Mouse (Mus musculus) intestine, embryonic 15.5 days (tissue): Measurements from ENCODE around the gene Kat2a. TPM values are rescaled to one million over a fixed set of nuclear protein-coding genes. Genes with fewer than 3 reads are reported as not detected.
A peak's percentile ranks its signal among the peaks of the same experiment; 100 is the strongest.

Source experiments
- ATAC-seq: fragments of 200-750 bp; cut with Nextera tagmentation; 2 replicates; pipeline ENCODE4 v1.8.0; 2017; ENCODE audit warnings: moderate TSS enrichment, moderate library complexity
- H3K27ac ChIP-seq: fragments of 300-500 bp; sonication (generic); 2 replicates; pipeline ENCODE4 v1.5.1; 2015; ENCODE audit warnings: mild to moderate bottlenecking, inconsistent platforms
- H3K27me3 ChIP-seq: fragments of 300-500 bp; sonication (generic); replicated peaks from 2 replicates; pipeline ENCODE4 v1.6.1; 2015; ENCODE audit warnings: inconsistent platforms
- H3K36me3 ChIP-seq: fragments of 300-500 bp; sonication (generic); 2 replicates; pipeline ENCODE4 v1.6.1; 2015; ENCODE audit warnings: inconsistent platforms
- H3K4me1 ChIP-seq: fragments of 300-500 bp; sonication (generic); replicated peaks from 2 replicates; pipeline ENCODE4 v1.6.1; 2015; ENCODE audit warnings: inconsistent platforms
- H3K4me2 ChIP-seq: fragments of 300-500 bp; sonication (generic); replicated peaks from 2 replicates; pipeline ENCODE4 v1.6.1; 2015; ENCODE audit warnings: mild to moderate bottlenecking, inconsistent platforms
- H3K4me3 ChIP-seq: fragments of 300-500 bp; sonication (generic); replicated peaks from 2 replicates; pipeline ENCODE4 v1.5.1; 2015; ENCODE audit warnings: inconsistent platforms
- H3K9ac ChIP-seq: fragments of 300-500 bp; sonication (generic); 2 replicates; pipeline ENCODE4 v1.6.1; 2015; ENCODE audit warnings: inconsistent platforms
- H3K9me3 ChIP-seq: fragments of 300-500 bp; sonication (generic); 2 replicates; pipeline ENCODE4 v1.6.1; 2016; ENCODE audit warnings: inconsistent platforms
- WGBS: fragments of 180-500 bp; shearing (Covaris S2); methylation state at CpG from one replicate; pipeline ENCODE4 v1.1.7; 2015; 5-methylcytosine and 5-hydroxymethylcytosine counted together
- polyA plus RNA-seq: library from polyadenylated mRNA; unstranded; fragments of >200 nt; fragmentation: Nextera tagmentation; extraction: Ambion mirVana; gene quantifications from 2 replicates; pipeline ENCODE4 v1.2.1, GENCODE M21; 2015

The Kat2a gene
- polyA plus RNA-seq, 1 experiment from 2014 or later: 51.9 TPM

- H3K9ac ChIP-seq: no peak overlapping the region
- no peaks in the 10 kb centered on the region for H3K27me3 ChIP-seq
- peaks cover 23% of the 10 kb centered on the region for H3K36me3 ChIP-seq
- no peak for ATAC-seq
- H3K9me3 ChIP-seq: no peaks in the 10 kb centered on the region
- no peak overlapping the region for H3K27ac ChIP-seq
- H3K4me1 ChIP-seq: peaks cover 24% of the 10 kb centered on the region
- 97% methylated on average over 6 of the region's 7 CpGs for WGBS
- no peak overlapping the region for H3K4me3 ChIP-seq
- H3K4me2 ChIP-seq: no peak overlapping the region
Observed at GRCm38 (mm10) chr11:100718462-100718861, 6.2 kb upstream of the Kat2a start.

GRCm38 (mm10) chr11:100716649-100717048 is 4.4 kb upstream of the Kat2a start:
- Histone ChIP-seq H3K4me3 (no peak overlapping the region), H3K4me2 (no peak overlapping the region), H3K27ac (no peak overlapping the region), H3K9ac (no peak overlapping the region), H3K9me3 (no peaks in the 10 kb centered on the region), H3K36me3 (peaks cover 23% of the 10 kb centered on the region), H3K4me1 (peaks cover 22% of the 10 kb centered on the region), H3K27me3 (no peaks in the 10 kb centered on the region)
- 81% methylated on average over 3 of the region's 3 CpGs for WGBS
- no peak for ATAC-seq

- Histone ChIP-seq H3K9me3 (no peaks in the 10 kb centered on the region), H3K4me2 (no peak overlapping the region), H3K36me3 (peaks cover 26% of the 10 kb centered on the region), H3K4me3 (no peak overlapping the region), H3K27ac (no peak overlapping the region), H3K27me3 (no peaks in the 10 kb centered on the region), H3K4me1 (peaks cover 21% of the 10 kb centered on the region), H3K9ac (no peak overlapping the region)
- no peak for ATAC-seq
- 93% methylated on average over 6 of the region's 6 CpGs for WGBS
Observed at GRCm38 (mm10) chr11:100714948-100715347, 2.7 kb upstream of the Kat2a start.

- no peak for ATAC-seq
- Histone ChIP-seq H3K4me2 (peak overlapping the region; percentile 62), H3K9me3 (no peaks in the 10 kb centered on the region), H3K4me1 (peaks cover 21% of the 10 kb centered on the region), H3K27ac (peak overlapping the region; percentile 52; the same call in 1 of the 2 replicates), H3K4me3 (no peak overlapping the region), H3K27me3 (no peaks in the 10 kb centered on the region), H3K36me3 (peaks cover 28% of the 10 kb centered on the region), H3K9ac (no peak overlapping the region)
- 53% methylated on average over 6 of the region's 6 CpGs for WGBS
Observed at GRCm38 (mm10) chr11:100714534-100714915, 2.3 kb upstream of the Kat2a start.

- Histone ChIP-seq H3K36me3 (peaks cover 34% of the 10 kb centered on the region), H3K4me3 (peak within 1 kb of the TSS; percentile 21), H3K9me3 (no peaks in the 10 kb centered on the region), H3K27ac (peak within 1 kb of the TSS; percentile 52), H3K27me3 (no peaks in the 10 kb centered on the region), H3K4me1 (peaks cover 21% of the 10 kb centered on the region), H3K9ac (peak within 1 kb of the TSS; percentile 17; the same call in 1 of the 2 replicates), H3K4me2 (peak within 1 kb of the TSS; percentile 62)
- ATAC-seq: peak; percentile 19; the same call in 1 of the 2 replicates
- WGBS: 13% methylated on average over 38 of the region's 38 CpGs
Observed at GRCm38 (mm10) chr11:100713735-100714533, 1.7 kb upstream of the Kat2a start, which contains the start of gene Hspb9. Gene Hspb9 (plus strand): TSS chr11:100713850.

- H3K36me3 ChIP-seq: peaks cover 37% of the 10 kb centered on the region
- no peaks in the 10 kb centered on the region for H3K27me3 ChIP-seq
- peak overlapping the region; percentile 17; the same call in 1 of the 2 replicates for H3K9ac ChIP-seq
- peak overlapping the region; percentile 52 for H3K27ac ChIP-seq
- H3K4me3 ChIP-seq: no peak overlapping the region
- no peaks in the 10 kb centered on the region for H3K9me3 ChIP-seq
- 75% methylated on average over 4 of the region's 4 CpGs for WGBS
- peaks cover 21% of the 10 kb centered on the region for H3K4me1 ChIP-seq
- peak overlapping the region; percentile 62 for H3K4me2 ChIP-seq
- no peak for ATAC-seq
Observed at GRCm38 (mm10) chr11:100713174-100713573, 909 bp upstream of the Kat2a start.

- H3K9ac ChIP-seq: no peak overlapping the region
- peak overlapping the region; percentile 99; the same call in 1 of the 2 replicates for H3K4me3 ChIP-seq
- H3K9me3 ChIP-seq: no peaks in the 10 kb centered on the region
- H3K27ac ChIP-seq: no peak overlapping the region
- WGBS: 73% methylated on average over 4 of the region's 4 CpGs
- peaks cover 42% of the 10 kb centered on the region for H3K36me3 ChIP-seq
- H3K4me1 ChIP-seq: peaks cover 21% of the 10 kb centered on the region
- H3K4me2 ChIP-seq: peak overlapping the region; percentile 77
- no peaks in the 10 kb centered on the region for H3K27me3 ChIP-seq
- ATAC-seq: no peak
Observed at GRCm38 (mm10) chr11:100710977-100711376, 1.3 kb downstream of the Kat2a start.

- Histone ChIP-seq H3K27ac (no peak overlapping the region), H3K4me2 (no peak overlapping the region), H3K4me1 (peaks cover 21% of the 10 kb centered on the region), H3K36me3 (peaks cover 42% of the 10 kb centered on the region), H3K9ac (no peak overlapping the region), H3K9me3 (no peaks in the 10 kb centered on the region), H3K27me3 (no peaks in the 10 kb centered on the region), H3K4me3 (no peak overlapping the region)
- ATAC-seq: no peak
- 88% methylated on average over 15 of the region's 15 CpGs for WGBS
Observed at GRCm38 (mm10) chr11:100710528-100710927, 1.7 kb downstream of the Kat2a start.

GRCm38 (mm10) chr11:100709201-100709810 is 3.0 kb downstream of the Kat2a start:
- peaks cover 49% of the 10 kb centered on the region for H3K36me3 ChIP-seq
- no peaks in the 10 kb centered on the region for H3K27me3 ChIP-seq
- H3K9me3 ChIP-seq: no peaks in the 10 kb centered on the region
- H3K4me3 ChIP-seq: no peak overlapping the region
- peaks cover 21% of the 10 kb centered on the region for H3K4me1 ChIP-seq
- 93% methylated on average over 9 of the region's 9 CpGs for WGBS
- H3K4me2 ChIP-seq: no peak overlapping the region
- H3K27ac ChIP-seq: no peak overlapping the region
- ATAC-seq: no peak
- H3K9ac ChIP-seq: no peak overlapping the region

- Histone ChIP-seq H3K36me3 (peaks cover 49% of the 10 kb centered on the region), H3K9me3 (no peaks in the 10 kb centered on the region), H3K27ac (no peak overlapping the region), H3K27me3 (no peaks in the 10 kb centered on the region), H3K9ac (no peak overlapping the region), H3K4me1 (peaks cover 19% of the 10 kb centered on the region; the same call in 1 of the 2 replicates), H3K4me3 (no peak overlapping the region), H3K4me2 (no peak overlapping the region)
- no peak for ATAC-seq
- WGBS: 90% methylated on average over 23 of the region's 23 CpGs
Observed at GRCm38 (mm10) chr11:100705095-100705747, 7.0 kb downstream of the Kat2a start.

- Histone ChIP-seq H3K27ac (no peak within 1 kb of the TSS), H3K27me3 (no peaks in the 10 kb centered on the region), H3K4me1 (peaks cover 19% of the 10 kb centered on the region; the same call in 1 of the 2 replicates), H3K4me3 (no peak within 1 kb of the TSS), H3K36me3 (peaks cover 39% of the 10 kb centered on the region), H3K4me2 (peak within 1 kb of the TSS; percentile 46; the same call in 1 of the 2 replicates), H3K9me3 (no peaks in the 10 kb centered on the region), H3K9ac (no peak within 1 kb of the TSS)
- 68% methylated on average over 7 of the region's 7 CpGs for whole genome bisulfite sequencing
- no peak for ATAC-seq
Observed at GRCm38 (mm10) chr11:100703851-100704531, 8.3 kb downstream of the Kat2a start, which contains the start of gene Dhx58. Gene Dhx58 (minus strand): TSS chr11:100704271.
